Mouse (Mus musculus) ovary, adult 18-20 months (tissue): ENCODE results near the gene Dnajc3.

ENCODE experiments used
- DNase-seq: peaks from one replicate; pipeline ENCODE4 v3.0.0; 2022; ENCODE audit warnings: low spot score, mixed read lengths

Gene Dnajc3

DNA sequence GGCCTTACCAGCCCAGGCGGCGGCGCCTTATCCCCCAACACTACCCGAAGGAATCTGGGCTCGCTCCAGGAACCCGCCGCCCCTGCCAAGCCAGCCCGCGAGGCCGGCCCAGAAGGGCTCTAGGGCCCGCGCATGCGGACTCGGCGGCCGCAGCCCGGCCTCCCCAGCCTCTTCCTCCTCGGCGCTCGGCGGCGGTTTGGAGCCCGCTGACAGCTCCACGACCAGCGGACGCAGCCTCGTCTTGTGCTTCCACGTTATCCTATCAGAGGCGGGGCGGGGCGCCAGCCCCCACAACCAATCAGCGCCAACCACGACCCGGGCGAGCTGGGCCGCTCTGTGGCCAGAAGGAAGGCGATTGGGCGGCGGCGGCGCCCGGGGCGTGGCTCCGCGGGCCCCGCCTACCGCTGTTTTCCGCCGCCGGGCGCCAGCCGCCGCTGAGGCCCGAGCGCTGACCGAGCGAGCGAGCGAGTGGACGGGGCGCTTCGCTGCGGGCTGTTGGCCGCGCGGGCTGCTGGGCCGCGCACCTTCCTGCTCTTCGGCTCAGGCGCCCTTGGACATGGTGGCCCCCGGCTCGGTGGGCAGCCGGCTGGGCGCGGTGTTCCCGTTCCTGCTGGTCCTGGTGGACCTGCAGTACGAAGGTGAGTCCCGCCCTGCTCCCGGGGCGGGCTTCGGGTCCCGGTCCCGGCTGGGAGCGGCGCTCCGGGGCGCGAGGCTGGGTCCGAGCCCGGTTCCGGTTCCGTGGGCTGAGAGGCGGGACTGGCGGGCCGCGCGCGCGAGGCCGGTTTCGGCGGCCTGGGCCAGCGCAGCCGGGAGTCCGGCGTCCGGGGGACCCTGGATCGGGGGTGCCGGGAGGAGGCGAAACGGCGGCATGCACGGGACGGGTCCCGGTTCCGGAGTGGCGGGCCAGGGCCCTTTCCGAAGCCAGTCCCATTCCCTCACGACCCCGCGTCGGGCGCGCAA is at the start of gene Dnajc3:
TSS of gene Dnajc3 (plus strand) at position 444 of the 960 bp plus-strand sequence.
- peak; percentile 99 for DNase-seq

GRCm38 (mm10) chr14:118890101-118890500 is 47.7 kb upstream of the Dnajc3 start:
- DNase-seq = no peak

DNA sequence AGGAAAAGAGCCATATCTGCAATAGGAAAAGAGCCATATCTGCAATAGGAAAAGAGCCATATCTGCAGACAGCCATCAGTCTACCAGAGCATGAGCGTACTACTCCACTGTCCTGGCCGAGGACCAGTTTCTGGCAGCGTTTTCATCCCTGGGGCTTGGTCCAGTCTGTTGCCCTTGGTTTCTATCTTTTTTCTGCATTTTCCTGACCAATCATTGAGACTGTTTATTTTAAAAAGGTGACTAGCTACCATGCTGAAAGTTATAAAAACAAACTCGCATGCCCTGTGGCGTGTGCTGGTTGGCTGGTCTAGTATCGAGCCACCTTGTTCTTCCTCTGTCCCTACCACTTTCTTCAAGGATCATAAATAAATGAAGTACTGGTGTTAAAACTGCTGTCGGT is 42.5 kb upstream of the Dnajc3 start:
- DNase-seq = peak; percentile 29

DNA sequence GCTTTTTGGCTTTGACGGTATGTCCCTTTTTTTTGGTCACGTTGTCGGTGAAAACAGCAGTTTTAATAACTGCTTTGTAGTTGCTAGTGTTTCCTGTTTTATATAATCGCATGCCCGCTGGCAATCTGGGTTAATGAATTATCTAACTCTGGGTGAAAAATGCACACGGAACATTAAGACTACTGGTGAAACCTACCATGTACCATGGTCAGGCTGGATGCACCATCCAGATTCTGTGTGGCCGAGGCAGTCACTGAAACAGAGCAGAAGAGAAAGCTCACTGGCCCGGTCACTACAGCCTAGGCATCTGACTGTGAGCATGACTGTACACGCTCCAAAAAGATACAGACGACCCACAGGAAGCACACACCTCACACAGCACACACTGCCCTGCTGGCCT is 42.1 kb upstream of the Dnajc3 start:
- no peak for DNase-seq

- DNase-seq = no peak
Observed at GRCm38 (mm10) chr14:118899940-118900339, 37.8 kb upstream of the Dnajc3 start.

DNA sequence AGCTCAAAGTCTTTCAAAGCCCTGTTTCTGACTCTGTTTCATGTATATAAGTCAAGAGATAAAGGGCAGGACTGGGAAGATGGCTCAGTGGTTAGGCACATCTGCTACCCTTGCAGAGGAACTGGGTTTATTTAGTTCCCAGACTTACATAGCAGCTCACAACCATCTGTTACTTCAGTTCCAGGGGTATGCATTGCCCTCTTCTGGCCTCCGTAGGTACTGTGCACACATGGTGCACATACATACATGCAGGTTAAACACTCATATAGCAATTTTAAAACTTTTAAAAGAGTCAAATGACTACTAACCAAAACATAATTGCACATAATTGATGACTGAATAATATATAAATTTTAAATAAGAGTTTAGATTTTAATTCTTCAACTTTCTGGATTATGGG is 36.9 kb upstream of the Dnajc3 start:
- no peak for DNase-seq

- DNase-seq = no peak
Observed at GRCm38 (mm10) chr14:118903397-118903796, 34.4 kb upstream of the Dnajc3 start.

GRCm38 (mm10) chr14:118903867-118904562 is 33.8 kb upstream of the Dnajc3 start:
- DNase-seq = no peak

- DNase-seq = no peak
Observed at GRCm38 (mm10) chr14:118907592-118907991, 30.2 kb upstream of the Dnajc3 start.

DNA sequence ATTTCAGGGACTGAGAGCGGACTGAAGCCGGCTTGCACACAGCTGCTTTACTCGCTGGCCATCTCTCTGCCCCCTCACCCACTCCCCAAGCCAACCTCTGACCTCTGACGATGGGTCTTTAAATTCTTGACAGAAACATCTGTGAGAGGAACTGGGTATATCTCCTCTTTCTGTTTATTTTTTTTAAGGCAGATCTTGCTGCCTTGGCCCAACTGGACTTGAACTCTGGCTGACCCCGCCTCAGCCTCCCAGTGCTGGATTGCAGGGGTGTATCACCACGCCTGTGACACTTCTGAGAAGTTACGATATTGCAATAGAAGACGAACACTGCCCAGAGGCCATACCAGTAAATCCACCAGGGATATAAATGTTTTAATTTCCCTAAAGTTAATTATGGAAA is 27.9 kb upstream of the Dnajc3 start:
- peak; percentile 63 for DNase-seq

- peak; percentile 63 for DNase-seq
Observed at GRCm38 (mm10) chr14:118910332-118911222, 27.2 kb upstream of the Dnajc3 start.

GRCm38 (mm10) chr14:118911521-118911920 is 26.3 kb upstream of the Dnajc3 start:
- DNase-seq = no peak

GRCm38 (mm10) chr14:118913651-118914050 is 24.1 kb upstream of the Dnajc3 start:
- DNase-seq = no peak

DNA sequence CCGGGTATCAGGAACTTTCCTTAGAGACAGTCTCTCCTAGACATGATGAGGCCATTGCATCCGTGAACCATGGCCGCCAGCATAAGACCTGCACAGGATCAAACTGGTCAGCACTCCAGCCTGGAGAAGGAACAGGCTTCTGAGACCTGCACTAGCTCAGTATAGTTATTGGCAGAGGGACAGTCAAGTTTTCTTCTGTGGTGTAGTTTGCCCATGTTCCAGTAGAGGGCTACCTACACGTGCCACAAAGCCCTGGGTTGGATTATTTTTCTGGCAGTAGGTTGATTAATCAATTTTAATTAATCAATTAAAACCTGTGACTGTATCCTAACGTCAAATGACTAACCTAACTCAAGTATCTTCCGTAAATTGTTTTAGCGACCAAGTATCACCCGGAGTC is 18.8 kb upstream of the Dnajc3 start:
- DNase-seq = no peak

- no peak for DNase-seq
Observed at GRCm38 (mm10) chr14:118920654-118921053, 17.1 kb upstream of the Dnajc3 start.

DNA sequence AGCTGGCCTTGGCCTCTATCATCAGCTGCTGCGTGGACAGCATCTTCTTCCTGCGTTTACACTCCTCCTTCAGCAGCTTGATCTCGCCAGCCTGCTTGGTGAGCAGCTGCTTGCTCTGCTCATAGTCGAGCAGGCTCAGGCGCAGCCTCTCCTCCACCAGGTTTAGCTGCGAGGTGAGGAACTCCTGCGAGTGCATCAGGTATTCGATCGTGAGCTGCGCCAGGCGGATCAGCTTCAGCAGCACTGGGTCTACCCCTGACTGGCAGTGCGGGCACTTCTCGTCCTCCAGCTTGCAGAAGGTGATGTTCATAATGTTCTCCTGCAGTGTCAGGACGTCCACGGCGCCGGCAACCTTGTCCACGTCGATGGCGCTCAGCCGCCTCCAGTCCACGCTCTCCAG is 15.5 kb upstream of the Dnajc3 start:
- no peak for DNase-seq

- DNase-seq = peak; percentile 8
Observed at GRCm38 (mm10) chr14:118922667-118923184, 15.1 kb upstream of the Dnajc3 start.

- peak; percentile 68 for DNase-seq
Observed at GRCm38 (mm10) chr14:118924673-118925615, 12.8 kb upstream of the Dnajc3 start, which contains the start of gene Dzip1. Gene Dzip1, minus strand, starts transcription at chr14:118925460.

DNA sequence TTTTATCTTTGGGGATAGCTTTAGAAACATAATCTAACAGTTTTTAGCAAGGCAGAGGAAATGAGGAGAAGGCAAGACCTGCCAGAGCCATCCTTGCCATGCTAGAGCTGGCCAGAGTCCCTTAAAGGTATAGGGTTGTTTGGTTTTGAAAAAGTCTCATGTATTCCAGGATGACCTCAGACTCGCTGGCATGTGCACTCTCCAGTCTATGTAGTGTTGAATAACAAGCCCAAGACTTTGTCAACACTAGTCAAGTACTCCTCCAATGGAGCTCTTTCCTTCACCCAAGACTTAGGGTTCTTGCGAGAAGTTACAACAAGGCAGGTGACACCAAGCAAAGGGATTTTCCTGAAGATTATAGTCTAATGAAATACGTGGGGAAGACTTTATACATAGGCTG is 9.2 kb upstream of the Dnajc3 start:
- no peak for DNase-seq

DNA sequence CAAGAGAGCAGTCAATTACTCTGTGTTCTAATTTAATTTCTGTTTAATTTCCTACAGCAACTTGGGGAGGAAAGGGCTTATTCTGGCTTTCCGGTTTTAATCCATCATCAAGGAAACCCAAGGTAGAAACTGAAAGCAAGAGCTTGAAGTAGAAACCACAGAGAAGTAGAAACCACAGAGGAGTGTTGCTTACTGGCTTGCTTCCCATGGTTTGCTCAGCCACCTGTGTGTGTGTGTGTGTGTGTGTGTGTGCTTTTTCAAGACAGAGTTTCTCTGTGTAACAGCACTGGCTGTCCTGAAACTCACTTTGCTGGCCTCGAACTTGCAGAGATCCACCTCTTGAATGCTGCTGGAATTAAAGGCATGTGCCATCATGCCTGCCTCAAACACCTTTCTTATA is 8.0 kb upstream of the Dnajc3 start:
- no peak for DNase-seq

GRCm38 (mm10) chr14:118930777-118931176 is 7.0 kb upstream of the Dnajc3 start:
- DNase-seq = no peak
